Mouse (Mus musculus) limb, embryonic 15.5 days (tissue): ENCODE data around the gene D430041D05Rik. TPM values are rescaled to one million over a fixed set of nuclear protein-coding genes. Genes with fewer than 3 reads are reported as not detected.

ENCODE experiments used
- ATAC-seq: fragments of 200-750 bp; cut with Nextera tagmentation; 2 replicates; pipeline ENCODE4 v1.8.0; 2017; ENCODE audit warnings: low read depth, moderate TSS enrichment; ENCODE audit not compliant: insufficient number of reproducible peaks, low FRiP score, low TSS enrichment
- H3K27ac ChIP-seq: fragments of 300-500 bp; sonication (generic); 2 replicates; pipeline ENCODE4 v1.5.1; 2015; ENCODE audit warnings: moderate library complexity, mild to moderate bottlenecking, inconsistent platforms
- H3K27me3 ChIP-seq: fragments of 300-500 bp; sonication (generic); 2 replicates; pipeline ENCODE4 v1.6.1; 2015; ENCODE audit warnings: inconsistent platforms
- H3K36me3 ChIP-seq: fragments of 300-500 bp; sonication (generic); 2 replicates; pipeline ENCODE4 v1.6.1; 2015; ENCODE audit warnings: inconsistent platforms
- H3K4me1 ChIP-seq: fragments of 300-500 bp; sonication (generic); 2 replicates; pipeline ENCODE4 v1.6.1; 2015; ENCODE audit warnings: inconsistent platforms
- H3K4me2 ChIP-seq: fragments of 300-500 bp; sonication (generic); 2 replicates; pipeline ENCODE4 v1.6.1; 2015; ENCODE audit warnings: mild to moderate bottlenecking, inconsistent platforms
- H3K4me3 ChIP-seq: fragments of 300-500 bp; sonication (generic); 2 replicates; pipeline ENCODE4 v1.5.1; 2015; ENCODE audit warnings: mild to moderate bottlenecking, inconsistent platforms
- H3K9ac ChIP-seq: fragments of 300-500 bp; sonication (generic); 2 replicates; pipeline ENCODE4 v1.6.1; 2015; ENCODE audit warnings: inconsistent platforms
- H3K9me3 ChIP-seq: fragments of 300-500 bp; sonication (generic); 2 replicates; pipeline ENCODE4 v1.6.1; 2016; ENCODE audit warnings: inconsistent platforms
- WGBS: fragments of 180-500 bp; shearing (Covaris S2); methylation state at CpG from one replicate; pipeline ENCODE4 v1.1.7; 2015; 5-methylcytosine and 5-hydroxymethylcytosine counted together
- polyA plus RNA-seq: library from polyadenylated mRNA; unstranded; fragments of >200 nt; fragmentation: Nextera tagmentation; extraction: Ambion mirVana; gene quantifications from 2 replicates; pipeline ENCODE4 v1.2.1, GENCODE M21; 2015

The D430041D05Rik gene
- polyA plus RNA-seq, 1 experiment from 2014 or later: 0.87 TPM

DNA sequence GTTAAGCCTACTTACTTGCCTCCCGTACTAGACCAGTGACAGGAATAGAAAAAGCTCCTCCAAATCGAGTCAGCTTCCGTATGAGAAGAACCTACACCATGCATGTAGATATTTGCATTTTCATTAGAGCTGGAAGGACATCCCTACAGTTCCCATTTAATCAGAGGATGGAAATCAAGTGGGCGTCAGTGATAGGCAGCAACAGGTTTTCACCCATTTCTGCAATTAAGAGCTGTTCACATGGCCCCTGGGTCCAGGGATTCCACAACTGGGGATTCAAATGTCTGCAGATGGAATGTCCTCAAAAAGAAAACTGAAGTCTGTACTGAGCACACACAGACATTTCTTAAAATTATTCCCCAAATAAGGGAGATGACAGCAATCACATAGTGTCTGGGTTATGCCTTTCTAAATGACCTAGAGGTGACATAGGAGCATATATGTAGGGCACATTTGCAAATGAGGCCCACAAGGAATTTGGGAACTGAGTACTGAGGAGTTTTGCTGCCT, 246.8 kb downstream of the D430041D05Rik start:
- Histone ChIP-seq H3K27me3 (no peaks in the 10 kb centered on the region), H3K4me1 (0 out of 2 replicates have a peak, but pooled peaks cover 3% of the 10 kb centered on the region), H3K9ac (no peak overlapping the region), H3K36me3 (no peaks in the 10 kb centered on the region), H3K4me3 (no peak overlapping the region), H3K9me3 (no peaks in the 10 kb centered on the region), H3K4me2 (no peak overlapping the region), H3K27ac (no peak overlapping the region)
- 88% methylated on average over 4 of the region's 4 CpGs for WGBS
- no peak for ATAC-seq

DNA sequence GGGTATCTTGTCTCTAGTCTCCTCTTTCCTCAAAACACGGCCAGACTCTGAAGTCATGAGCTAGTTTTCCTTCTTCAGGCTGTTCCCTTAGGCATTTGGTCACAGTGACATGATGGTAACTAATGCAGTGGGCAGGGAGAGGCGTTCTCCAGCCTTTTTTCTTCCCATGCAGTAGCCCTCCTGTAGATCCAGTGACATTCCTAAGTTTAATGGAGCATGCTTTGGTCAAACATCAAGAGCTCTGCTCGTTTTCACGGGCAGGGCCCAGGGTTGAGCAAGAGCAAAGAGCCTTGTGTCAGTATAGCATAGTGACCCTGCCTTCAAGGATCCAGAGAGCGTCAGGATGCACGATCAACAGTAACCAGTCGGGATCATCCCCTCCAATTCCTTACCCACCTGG, 247.4 kb downstream of the D430041D05Rik start:
- ATAC-seq: no peak
- Histone ChIP-seq H3K9ac (no peak overlapping the region), H3K9me3 (no peaks in the 10 kb centered on the region), H3K4me3 (no peak overlapping the region), H3K4me1 (0 out of 2 replicates have a peak, but pooled peaks cover 3% of the 10 kb centered on the region), H3K27ac (no peak overlapping the region), H3K36me3 (no peaks in the 10 kb centered on the region), H3K27me3 (no peaks in the 10 kb centered on the region), H3K4me2 (no peak overlapping the region)
- WGBS: 77% methylated on average over 7 of the region's 7 CpGs

DNA sequence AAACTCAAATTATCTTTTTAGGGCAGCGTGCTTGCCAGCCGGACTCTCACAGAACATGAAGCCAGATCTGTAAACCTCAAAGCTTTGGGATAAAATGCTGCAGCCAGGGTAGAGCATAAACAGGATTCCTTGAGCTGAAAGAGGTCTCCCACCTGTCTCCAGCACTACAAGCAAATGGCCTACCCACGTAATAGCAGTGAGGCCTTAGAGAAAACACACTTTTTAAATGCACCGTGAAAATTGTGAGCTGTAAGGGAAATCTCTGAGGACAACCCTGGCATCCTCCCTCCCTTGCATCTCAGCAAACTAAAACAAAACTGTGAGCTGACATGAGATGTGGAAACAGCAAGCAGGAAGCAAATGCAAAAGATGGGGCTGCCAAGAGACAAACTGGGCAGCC, 253.0 kb downstream of the D430041D05Rik start:
- H3K4me1 ChIP-seq: no peaks in the 10 kb centered on the region
- H3K27me3 ChIP-seq: no peaks in the 10 kb centered on the region
- no peak overlapping the region for H3K27ac ChIP-seq
- no peak overlapping the region for H3K9ac ChIP-seq
- H3K4me2 ChIP-seq: no peak overlapping the region
- no peaks in the 10 kb centered on the region for H3K36me3 ChIP-seq
- H3K9me3 ChIP-seq: no peaks in the 10 kb centered on the region
- H3K4me3 ChIP-seq: no peak overlapping the region
- 65% methylated on average over 4 of the region's 4 CpGs for WGBS
- ATAC-seq: no peak

DNA sequence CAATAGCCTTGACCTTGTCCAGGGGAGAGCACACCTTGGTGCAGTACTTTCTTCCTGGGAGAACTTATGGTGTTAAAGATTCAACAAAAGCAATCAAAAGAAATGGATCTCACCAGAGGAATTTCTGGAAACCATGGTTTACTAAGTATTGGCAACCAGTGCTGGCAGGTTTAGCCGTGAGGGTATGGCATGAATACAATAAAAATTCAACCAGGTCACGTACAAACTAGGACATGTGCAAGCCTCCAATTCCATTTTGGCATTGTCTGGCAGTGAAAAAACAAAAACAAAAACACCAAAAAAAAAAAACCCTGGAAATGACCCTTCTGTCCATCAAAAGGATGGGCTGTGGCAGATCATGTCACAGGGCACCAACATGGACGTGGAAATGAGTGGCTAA, 256.9 kb downstream of the D430041D05Rik start:
- Histone ChIP-seq H3K27me3 (no peaks in the 10 kb centered on the region), H3K4me1 (no peaks in the 10 kb centered on the region), H3K36me3 (no peaks in the 10 kb centered on the region), H3K4me2 (no peak overlapping the region), H3K9ac (no peak overlapping the region), H3K27ac (no peak overlapping the region), H3K4me3 (no peak overlapping the region), H3K9me3 (no peaks in the 10 kb centered on the region)
- 71% methylated on average over 3 of the region's 3 CpGs for WGBS
- no peak for ATAC-seq

DNA sequence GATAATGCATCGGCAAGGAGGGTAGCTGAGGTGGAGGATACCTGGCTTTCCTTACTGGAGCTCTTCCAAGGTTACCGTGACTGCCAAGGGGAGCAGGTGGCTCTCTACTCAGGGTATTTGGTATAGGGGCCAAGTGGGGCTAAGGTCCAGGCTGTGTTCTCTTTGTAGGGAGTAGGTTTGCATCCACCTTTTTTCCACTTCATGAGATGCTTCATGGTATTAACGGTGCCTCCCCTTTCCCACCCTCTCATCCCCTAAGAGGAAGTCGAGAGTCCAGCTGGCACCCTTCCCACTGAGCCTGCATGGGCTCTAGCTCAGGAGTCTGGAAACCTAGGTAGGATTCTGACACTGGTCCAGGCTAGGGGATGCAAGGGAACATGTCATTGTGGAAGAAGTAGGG, 257.5 kb downstream of the D430041D05Rik start:
- WGBS: 69% methylated on average over 4 of the region's 4 CpGs
- Histone ChIP-seq H3K27ac (no peak overlapping the region), H3K9me3 (no peaks in the 10 kb centered on the region), H3K27me3 (no peaks in the 10 kb centered on the region), H3K4me3 (no peak overlapping the region), H3K36me3 (no peaks in the 10 kb centered on the region), H3K4me1 (no peaks in the 10 kb centered on the region; the same call in 1 of the 2 replicates), H3K9ac (no peak overlapping the region), H3K4me2 (no peak overlapping the region)
- no peak for ATAC-seq

DNA sequence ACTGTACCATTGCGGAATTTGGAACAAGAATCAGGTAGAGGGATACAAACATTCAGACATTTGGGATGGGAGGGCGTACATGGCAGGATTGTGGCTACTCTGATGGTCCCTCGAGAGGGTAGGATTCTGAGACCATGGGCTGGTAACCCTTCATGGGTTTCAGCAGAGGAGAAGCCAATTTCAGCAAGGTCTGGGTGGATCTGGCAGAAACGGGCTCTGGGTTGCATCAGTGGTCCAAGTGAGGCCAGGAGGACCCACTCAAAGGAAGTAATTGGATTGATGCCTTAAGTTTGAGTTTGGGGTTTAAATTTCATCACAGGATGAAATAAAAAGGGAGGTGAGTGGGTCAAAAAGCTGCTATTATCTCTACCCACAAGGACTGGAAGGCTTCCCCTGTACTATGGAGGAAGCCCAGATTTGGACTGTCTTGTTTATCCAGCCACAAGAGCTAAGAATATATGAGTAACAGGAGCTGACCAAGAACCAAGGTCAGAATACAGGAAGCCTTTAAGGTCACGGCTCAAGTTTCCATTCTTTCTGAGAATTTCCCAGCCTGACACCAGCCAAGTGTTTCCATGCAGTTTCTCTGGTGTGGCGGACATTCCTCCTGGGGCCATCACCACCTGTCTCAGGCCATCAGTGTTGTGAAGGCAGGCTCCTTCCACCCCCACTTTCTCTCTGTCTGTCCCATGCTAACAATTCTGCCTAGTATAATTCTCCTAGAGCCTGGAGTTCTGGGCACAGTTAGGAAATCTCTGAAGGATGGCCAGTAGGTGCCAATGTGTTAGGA, 260.0 kb downstream of the D430041D05Rik start:
- Histone ChIP-seq H3K9ac (no peak overlapping the region), H3K9me3 (no peaks in the 10 kb centered on the region), H3K27ac (no peak overlapping the region), H3K4me3 (no peak overlapping the region), H3K4me2 (no peak overlapping the region), H3K36me3 (no peaks in the 10 kb centered on the region), H3K27me3 (no peaks in the 10 kb centered on the region), H3K4me1 (no peaks in the 10 kb centered on the region; the same call in 1 of the 2 replicates)
- WGBS: 79% methylated on average over 6 of the region's 6 CpGs
- no peak for ATAC-seq

DNA sequence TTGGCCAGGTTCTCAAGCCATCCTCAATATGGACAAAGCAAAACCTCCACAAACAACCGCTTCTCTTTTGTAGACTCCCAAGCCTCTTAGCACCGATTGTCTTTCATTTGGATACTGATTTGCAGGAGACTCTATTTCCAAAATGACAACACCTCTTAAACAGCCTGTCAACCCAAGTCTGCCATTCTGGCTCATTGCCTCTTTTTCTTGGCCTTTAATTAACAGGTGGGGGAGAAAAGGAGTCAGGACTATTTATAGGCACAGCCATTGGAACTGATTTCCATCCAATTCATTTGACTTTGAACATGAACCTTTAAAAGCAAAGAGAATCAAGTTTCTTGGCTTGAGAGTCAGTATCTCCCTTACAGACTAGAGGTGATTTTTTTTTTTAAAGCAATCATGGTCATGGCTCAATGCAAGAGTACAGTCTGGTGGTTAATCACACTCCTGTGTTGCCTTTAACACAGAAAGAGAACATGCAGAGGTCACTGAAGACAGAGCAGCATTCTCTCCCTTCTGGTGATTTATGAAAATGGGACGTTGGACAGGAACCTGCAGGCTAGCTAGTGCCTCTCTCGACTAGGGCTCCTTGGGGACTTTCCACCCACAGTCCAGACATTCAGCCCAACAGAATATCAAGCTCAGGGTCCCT, 262.8 kb downstream of the D430041D05Rik start:
- H3K36me3 ChIP-seq: no peaks in the 10 kb centered on the region
- H3K9me3 ChIP-seq: no peaks in the 10 kb centered on the region
- WGBS: 53% methylated on average over 4 of the region's 4 CpGs
- no peak overlapping the region for H3K4me2 ChIP-seq
- H3K4me3 ChIP-seq: no peak overlapping the region
- H3K4me1 ChIP-seq: no peaks in the 10 kb centered on the region; the same call in 1 of the 2 replicates
- no peaks in the 10 kb centered on the region for H3K27me3 ChIP-seq
- H3K9ac ChIP-seq: no peak overlapping the region
- H3K27ac ChIP-seq: no peak overlapping the region
- ATAC-seq: no peak

DNA sequence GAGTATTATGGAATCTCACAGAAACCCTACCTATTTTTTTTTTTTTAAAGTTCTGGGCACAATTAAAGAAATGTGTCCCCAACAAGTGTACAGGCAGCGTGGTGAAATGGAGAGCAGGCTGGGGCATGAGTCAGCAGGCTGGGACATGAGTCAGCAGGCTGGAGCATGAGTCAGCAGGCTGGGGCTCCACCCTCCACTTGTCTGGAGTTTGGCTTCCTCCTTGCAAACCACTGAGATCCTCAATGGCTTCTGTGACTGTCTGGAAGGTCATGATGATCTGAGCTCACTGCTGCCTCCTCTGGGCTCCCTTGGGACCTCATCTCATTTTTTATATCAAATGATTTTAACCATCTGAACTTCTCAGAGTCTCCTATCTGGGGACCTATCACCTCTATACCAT, 264.8 kb downstream of the D430041D05Rik start:
- ATAC-seq: no peak
- H3K4me3 ChIP-seq: no peak overlapping the region
- H3K4me2 ChIP-seq: no peak overlapping the region
- H3K27ac ChIP-seq: no peak overlapping the region
- 58% methylated on average over 1 of the region's 1 CpGs for WGBS
- H3K27me3 ChIP-seq: no peaks in the 10 kb centered on the region
- no peaks in the 10 kb centered on the region for H3K36me3 ChIP-seq
- no peaks in the 10 kb centered on the region; the same call in 1 of the 2 replicates for H3K4me1 ChIP-seq
- no peaks in the 10 kb centered on the region for H3K9me3 ChIP-seq
- H3K9ac ChIP-seq: no peak overlapping the region

DNA sequence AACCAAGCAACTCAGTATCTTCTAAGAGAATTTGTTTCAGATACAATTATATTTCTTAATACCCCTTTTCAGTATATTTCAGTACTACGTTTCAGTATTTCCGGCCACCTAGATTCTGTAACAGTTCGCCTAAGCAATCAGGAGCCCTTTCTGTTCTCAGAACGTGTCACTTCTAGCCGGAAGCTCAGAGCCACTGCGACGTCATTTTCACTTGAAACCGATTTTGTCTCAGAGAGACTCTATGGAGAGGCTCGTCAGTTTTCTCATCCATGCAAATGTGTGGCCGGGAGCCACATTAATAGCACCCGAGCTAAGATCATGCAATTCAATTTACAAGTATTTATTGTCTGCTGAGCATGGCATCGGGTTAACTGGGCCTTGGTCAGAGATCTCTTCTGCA, 266.8 kb downstream of the D430041D05Rik start:
- H3K27ac ChIP-seq: no peak overlapping the region
- WGBS: 87% methylated on average over 12 of the region's 12 CpGs

DNA sequence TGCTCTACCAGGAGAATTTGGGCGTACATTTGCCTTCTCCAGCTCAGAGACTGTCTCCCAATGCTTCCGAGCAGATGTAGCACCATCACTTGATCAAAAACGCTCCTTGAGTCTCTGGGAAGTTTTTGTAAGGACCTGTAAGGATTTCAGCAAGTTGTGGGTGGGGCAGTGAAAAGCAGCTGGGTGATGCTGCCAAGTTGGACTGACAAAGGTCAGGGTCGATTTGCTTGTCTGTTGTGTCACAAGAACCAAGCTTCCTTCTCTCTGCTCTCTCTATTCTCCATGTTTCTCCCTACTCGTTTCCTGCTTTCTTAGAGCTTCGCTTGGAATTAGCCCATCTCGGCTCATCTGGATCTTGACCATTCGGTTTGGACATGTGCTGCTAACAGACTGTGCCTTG, 268.7 kb downstream of the D430041D05Rik start:
- WGBS: 85% methylated on average over 8 of the region's 8 CpGs
- H3K4me3 ChIP-seq: no peak overlapping the region
- ATAC-seq: no peak
- no peaks in the 10 kb centered on the region for H3K36me3 ChIP-seq
- no peaks in the 10 kb centered on the region for H3K4me1 ChIP-seq
- H3K9ac ChIP-seq: no peak overlapping the region
- H3K9me3 ChIP-seq: no peaks in the 10 kb centered on the region
- no peak overlapping the region for H3K27ac ChIP-seq
- no peaks in the 10 kb centered on the region for H3K27me3 ChIP-seq
- H3K4me2 ChIP-seq: no peak overlapping the region

More for the DNA sequence above, 266.8 kb downstream of the D430041D05Rik start:
- H3K9ac ChIP-seq: no peak overlapping the region
- no peaks in the 10 kb centered on the region; the same call in 1 of the 2 replicates for H3K4me1 ChIP-seq
- H3K4me2 ChIP-seq: no peak overlapping the region
- no peak overlapping the region for H3K4me3 ChIP-seq
- no peaks in the 10 kb centered on the region for H3K36me3 ChIP-seq
- H3K27me3 ChIP-seq: no peaks in the 10 kb centered on the region
- no peak for ATAC-seq
- no peaks in the 10 kb centered on the region for H3K9me3 ChIP-seq

DNA sequence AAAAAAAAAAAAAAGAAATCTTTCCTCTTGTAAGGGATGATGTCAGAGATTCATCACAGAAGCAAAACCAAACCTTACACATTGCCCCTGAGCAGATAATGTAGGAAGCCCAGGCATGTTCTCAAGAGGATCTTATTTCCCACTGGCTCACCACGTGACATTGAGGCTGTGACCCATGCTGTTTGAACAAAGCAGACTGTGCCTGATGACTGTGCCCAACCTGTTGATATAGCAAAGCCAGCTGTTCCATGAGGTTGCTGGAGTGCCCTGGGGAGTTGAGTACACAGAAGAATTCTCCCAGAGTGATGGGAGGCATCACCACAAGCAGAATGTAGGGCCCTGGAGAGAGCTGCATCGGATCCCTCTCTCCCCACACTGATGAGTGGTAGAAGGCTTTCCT, 274.9 kb downstream of the D430041D05Rik start:
- Histone ChIP-seq H3K4me2 (no peak overlapping the region), H3K4me1 (no peaks in the 10 kb centered on the region), H3K27ac (no peak overlapping the region), H3K27me3 (0 out of 2 replicates have a peak, but pooled peaks cover 4% of the 10 kb centered on the region), H3K36me3 (no peaks in the 10 kb centered on the region), H3K9ac (no peak overlapping the region), H3K4me3 (no peak overlapping the region), H3K9me3 (no peaks in the 10 kb centered on the region)
- WGBS: 72% methylated on average over 2 of the region's 2 CpGs
- ATAC-seq: no peak
